Mouse (Mus musculus): Measurements from ENCODE around the gene Capn12. TPM values are rescaled to one million over a fixed set of nuclear protein-coding genes. Genes with fewer than 3 reads are reported as not detected.

The Capn12 gene
- total RNA-seq, 1 experiment, result 2.1 TPM

DNA sequence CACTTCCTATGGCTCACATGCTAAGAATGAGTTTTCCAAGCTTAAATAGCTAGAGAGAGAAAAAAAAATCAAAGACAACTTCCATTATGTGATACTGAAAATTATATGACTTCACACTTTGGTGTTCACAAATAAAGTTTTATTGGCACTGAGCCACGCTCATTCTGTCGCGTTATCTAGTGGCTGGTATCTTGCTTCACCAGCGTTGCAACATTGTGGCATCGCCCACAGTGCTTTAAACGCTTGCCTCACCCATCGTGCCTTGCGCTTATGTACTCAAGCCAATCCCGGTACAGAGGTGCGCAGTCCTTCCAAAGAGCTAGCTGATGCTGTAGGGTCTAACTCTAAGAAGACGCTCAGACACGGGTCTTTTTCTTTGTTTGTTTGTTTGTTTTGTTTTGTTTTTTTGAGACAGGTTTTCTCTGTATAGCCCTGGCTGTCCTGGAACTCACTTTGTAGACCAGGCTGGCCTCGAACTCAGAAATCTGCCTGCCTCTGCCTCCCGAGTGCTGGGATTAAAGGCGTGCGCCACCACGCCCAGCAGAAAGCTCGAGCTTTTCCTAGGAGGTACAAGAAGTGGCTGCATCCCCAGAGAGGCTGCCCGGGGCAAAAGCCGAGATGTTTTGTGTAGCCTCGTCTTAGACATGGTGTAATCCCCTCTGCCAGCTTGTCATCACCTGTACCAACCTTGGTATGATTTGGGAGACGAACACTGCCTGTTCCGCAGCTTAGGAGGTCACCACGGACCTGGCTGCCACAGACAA, 10.1 kb upstream of the Capn12 start:
- TF ChIP-seq ZNF384 (IDR thresholded peaks at IDR 0.05; ENCODE audit: low read depth, low read length), result no peak
- Histone ChIP-seq H3K4me3 (ENCODE audit: insufficient read depth in 1 of 2, low read depth in 1 of 2, low read length in 2 of 2, poor library complexity in 1 of 2, severe bottlenecking in 1 of 2) (no peak overlapping the region), H3K36me3 (ENCODE audit: control insufficient read depth, insufficient read depth, low read length, poor library complexity, severe bottlenecking) (no peaks in the 10 kb centered on the region), H3K4me1 (ENCODE audit: control insufficient read depth in 2 of 2, insufficient read depth in 2 of 2, low read length in 2 of 2, poor library complexity in 1 of 2) (peaks cover 0 to 4% of the 10 kb centered on the region in 2 experiments; a peak in 1 of 4 replicates), H3K9ac (ENCODE audit: insufficient read depth, low read depth, low read length, poor library complexity, severe bottlenecking) (no peak overlapping the region), H3K27ac (ENCODE audit: insufficient read depth, low read depth, low read length, poor library complexity, severe bottlenecking) (no peak overlapping the region), H3K9me3 (ENCODE audit: control insufficient read depth, insufficient read depth, low read depth, low read length) (no peaks in the 10 kb centered on the region)
- no peak for DNase-seq (ENCODE audit: low read depth, low spot score)
- in situ Hi-C loops (cut with MboI; ENCODE audit: low sequenced_read_pairs in 2 of 2, unreplicated experiment in 2 of 2), result no loop called here

- Histone ChIP-seq H3K9ac (ENCODE audit: insufficient read depth, low read depth, low read length, poor library complexity, severe bottlenecking) (no peak overlapping the region), H3K4me1 (ENCODE audit: control insufficient read depth in 2 of 2, insufficient read depth in 2 of 2, low read length in 2 of 2, poor library complexity in 1 of 2) (peaks cover 0 to 8% of the 10 kb centered on the region in 2 experiments; a peak in 1 of 4 replicates), H3K27ac (ENCODE audit: insufficient read depth, low read depth, low read length, poor library complexity, severe bottlenecking) (no peak overlapping the region), H3K9me3 (ENCODE audit: control insufficient read depth, insufficient read depth, low read depth, low read length) (no peaks in the 10 kb centered on the region), H3K4me3 (ENCODE audit: insufficient read depth in 1 of 2, low read depth in 1 of 2, low read length in 2 of 2, poor library complexity in 1 of 2, severe bottlenecking in 1 of 2) (no peak overlapping the region), H3K36me3 (ENCODE audit: control insufficient read depth, insufficient read depth, low read length, poor library complexity, severe bottlenecking) (no peaks in the 10 kb centered on the region)
- in situ Hi-C loops (cut with MboI; ENCODE audit: low sequenced_read_pairs in 2 of 2, unreplicated experiment in 2 of 2), result no loop called here
- no peak for DNase-seq (ENCODE audit: low read depth, low spot score)
- no peak for TF ChIP-seq ZNF384 (IDR thresholded peaks at IDR 0.05; ENCODE audit: low read depth, low read length)
- no peak for TF ChIP-seq ZC3H11A (IDR thresholded peaks at IDR 0.05; ENCODE audit: borderline replicate concordance, low read depth, low read length)
- TF ChIP-seq HCFC1 (IDR thresholded peaks at IDR 0.05; ENCODE audit: borderline replicate concordance, insufficient read depth, low read length), result no peak
- no peak for TF ChIP-seq CHD2 (IDR thresholded peaks at IDR 0.05; ENCODE audit: low read depth, low read length)
- TF ChIP-seq MAFK (IDR thresholded peaks at IDR 0.05; ENCODE audit: insufficient read depth, low read depth, low read length), result no peak
These were observed 6.7 kb upstream of the Capn12 start for GRCm38 (mm10) chr7:28874565-28874964.

DNA sequence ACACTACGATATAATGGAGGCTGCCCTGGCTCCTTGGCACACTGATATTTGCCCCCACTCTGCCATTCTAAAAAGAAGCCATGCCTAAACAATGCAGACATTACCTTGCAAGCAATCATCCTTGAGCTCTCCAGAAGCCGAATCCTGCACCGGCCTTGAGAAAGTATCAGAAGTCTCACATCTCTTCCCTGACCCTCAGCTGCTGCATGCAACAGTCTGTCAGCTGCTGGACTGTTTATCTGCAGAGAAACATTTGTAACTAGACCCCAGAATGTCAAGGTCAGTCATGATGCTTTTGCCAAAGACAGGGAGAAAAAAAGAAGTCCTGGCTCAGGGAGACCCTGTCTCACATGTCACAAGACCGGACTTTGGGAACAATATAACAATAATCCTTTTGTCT, 5.1 kb upstream of the Capn12 start:
- Histone ChIP-seq H3K4me3 (ENCODE audit: insufficient read depth in 1 of 2, low read depth in 1 of 2, low read length in 2 of 2, poor library complexity in 1 of 2, severe bottlenecking in 1 of 2) (no peak overlapping the region), H3K36me3 (ENCODE audit: control insufficient read depth, insufficient read depth, low read length, poor library complexity, severe bottlenecking) (no peaks in the 10 kb centered on the region), H3K9ac (ENCODE audit: insufficient read depth, low read depth, low read length, poor library complexity, severe bottlenecking) (no peak overlapping the region), H3K27ac (ENCODE audit: insufficient read depth, low read depth, low read length, poor library complexity, severe bottlenecking) (no peak overlapping the region), H3K4me1 (ENCODE audit: control insufficient read depth in 2 of 2, insufficient read depth in 2 of 2, low read length in 2 of 2, poor library complexity in 1 of 2) (peaks cover 0 to 16% of the 10 kb centered on the region in 2 experiments; a peak in 1 of 4 replicates), H3K9me3 (ENCODE audit: control insufficient read depth, insufficient read depth, low read depth, low read length) (no peaks in the 10 kb centered on the region)
- in situ Hi-C loops (cut with MboI; ENCODE audit: low sequenced_read_pairs in 2 of 2, unreplicated experiment in 2 of 2), result no loop called here
- TF ChIP-seq ZNF384 (IDR thresholded peaks at IDR 0.05; ENCODE audit: low read depth, low read length) (no peak), CHD2 (IDR thresholded peaks at IDR 0.05; ENCODE audit: low read depth, low read length) (no peak), MAFK (IDR thresholded peaks at IDR 0.05; ENCODE audit: insufficient read depth, low read depth, low read length) (no peak), HCFC1 (IDR thresholded peaks at IDR 0.05; ENCODE audit: borderline replicate concordance, insufficient read depth, low read length) (no peak), ZC3H11A (IDR thresholded peaks at IDR 0.05; ENCODE audit: borderline replicate concordance, low read depth, low read length) (no peak)
- no peak for DNase-seq (ENCODE audit: low read depth, low spot score)

GRCm38 (mm10) chr7:28877155-28877554, 4.1 kb upstream of the Capn12 start:
- TF ChIP-seq HCFC1 (IDR thresholded peaks at IDR 0.05; ENCODE audit: borderline replicate concordance, insufficient read depth, low read length) (no peak), CHD2 (IDR thresholded peaks at IDR 0.05; ENCODE audit: low read depth, low read length) (no peak), ZNF384 (IDR thresholded peaks at IDR 0.05; ENCODE audit: low read depth, low read length) (no peak; the same call in 1 of the 2 replicates), MAFK (IDR thresholded peaks at IDR 0.05; ENCODE audit: insufficient read depth, low read depth, low read length) (peak; percentile 65; the same call in 1 of the 2 replicates)
- Histone ChIP-seq H3K9me3 (ENCODE audit: control insufficient read depth, insufficient read depth, low read depth, low read length) (no peaks in the 10 kb centered on the region), H3K36me3 (ENCODE audit: control insufficient read depth, insufficient read depth, low read length, poor library complexity, severe bottlenecking) (no peaks in the 10 kb centered on the region), H3K9ac (ENCODE audit: insufficient read depth, low read depth, low read length, poor library complexity, severe bottlenecking) (no peak overlapping the region), H3K4me1 (ENCODE audit: control insufficient read depth in 2 of 2, insufficient read depth in 2 of 2, low read length in 2 of 2, poor library complexity in 1 of 2) (peaks cover 0 to 24% of the 10 kb centered on the region in 2 experiments; a peak in 2 of 4 replicates), H3K4me3 (ENCODE audit: insufficient read depth in 1 of 2, low read depth in 1 of 2, low read length in 2 of 2, poor library complexity in 1 of 2, severe bottlenecking in 1 of 2) (no peak overlapping the region), H3K27ac (ENCODE audit: insufficient read depth, low read depth, low read length, poor library complexity, severe bottlenecking) (no peak overlapping the region)
- no peak for DNase-seq (ENCODE audit: low read depth, low spot score)
- in situ Hi-C loops (cut with MboI; ENCODE audit: low sequenced_read_pairs in 2 of 2, unreplicated experiment in 2 of 2), result no loop called here

Measured in ES-E14 (cell line).